Mouse (Mus musculus): ENCODE results near the gene Coq10a. TPM values are rescaled to one million over a fixed set of nuclear protein-coding genes. Genes with fewer than 3 reads are reported as not detected.

Gene Coq10a
- polyA plus RNA-seq, 1 experiment from 2014 or later = 4.6 TPM

- ATAC-seq (ENCODE audit: low read depth) = no peak
- Histone ChIP-seq H3K4me2 (ENCODE audit: low read depth, low read length) (peak overlapping the region; percentile 91), H3K27me3 (ENCODE audit: control insufficient read depth, insufficient read depth, low read depth, low read length) (no peaks in the 10 kb centered on the region), H3K4me1 (replicated peaks; ENCODE audit: control insufficient read depth, insufficient read depth, low read length) (peaks cover 26% of the 10 kb centered on the region), H3K4me3 (ENCODE audit: low read length) (peak overlapping the region; percentile 76), H3K9me3 (ENCODE audit: control insufficient read depth, low read length) (no peaks in the 10 kb centered on the region), H3K36me3 (ENCODE audit: control insufficient read depth, insufficient read depth, low read length) (no peaks in the 10 kb centered on the region), H3K9ac (ENCODE audit: low read length) (peak overlapping the region; percentile 83), H3K27ac (ENCODE audit: low read length) (peak overlapping the region; percentile 34; the same call in 1 of the 2 replicates)
- 13% methylated on average over 35 of the region's 35 CpGs for WGBS
These were observed 40.1 kb upstream of the Coq10a start for GRCm38 (mm10) chr10:128408591-128409535.

- no peak overlapping the region for H3K27ac ChIP-seq (ENCODE audit: low read length)
- no peaks in the 10 kb centered on the region for H3K9me3 ChIP-seq (ENCODE audit: control insufficient read depth, low read length)
- H3K4me3 ChIP-seq (ENCODE audit: low read length) = no peak overlapping the region
- no peak for ATAC-seq (ENCODE audit: low read depth)
- H3K9ac ChIP-seq (ENCODE audit: low read length) = no peak overlapping the region
- WGBS = 75% methylated on average over 7 of the region's 7 CpGs
- H3K4me1 ChIP-seq (replicated peaks; ENCODE audit: control insufficient read depth, insufficient read depth, low read length) = peaks cover 5% of the 10 kb centered on the region; the same call in 1 of the 2 replicates
- H3K27me3 ChIP-seq (ENCODE audit: control insufficient read depth, insufficient read depth, low read depth, low read length) = no peaks in the 10 kb centered on the region
- H3K36me3 ChIP-seq (ENCODE audit: control insufficient read depth, insufficient read depth, low read length) = no peaks in the 10 kb centered on the region
- no peak overlapping the region for H3K4me2 ChIP-seq (ENCODE audit: low read depth, low read length)
These were observed 35.1 kb upstream of the Coq10a start for GRCm38 (mm10) chr10:128403931-128404330.

- no peak overlapping the region for H3K27ac ChIP-seq (ENCODE audit: low read length)
- no peaks in the 10 kb centered on the region for H3K27me3 ChIP-seq (ENCODE audit: control insufficient read depth, insufficient read depth, low read depth, low read length)
- H3K4me1 ChIP-seq (replicated peaks; ENCODE audit: control insufficient read depth, insufficient read depth, low read length) = no peaks in the 10 kb centered on the region
- no peaks in the 10 kb centered on the region for H3K36me3 ChIP-seq (ENCODE audit: control insufficient read depth, insufficient read depth, low read length)
- H3K4me2 ChIP-seq (ENCODE audit: low read depth, low read length) = no peak overlapping the region
- no peak overlapping the region for H3K9ac ChIP-seq (ENCODE audit: low read length)
- no peaks in the 10 kb centered on the region for H3K9me3 ChIP-seq (ENCODE audit: control insufficient read depth, low read length)
- H3K4me3 ChIP-seq (ENCODE audit: low read length) = no peak overlapping the region
- ATAC-seq (ENCODE audit: low read depth) = no peak
- WGBS = 73% methylated on average over 9 of the region's 9 CpGs
These were observed 32.8 kb upstream of the Coq10a start for GRCm38 (mm10) chr10:128401638-128402037.

- no peaks in the 10 kb centered on the region for H3K27me3 ChIP-seq (ENCODE audit: control insufficient read depth, insufficient read depth, low read depth, low read length)
- no peaks in the 10 kb centered on the region for H3K4me1 ChIP-seq (replicated peaks; ENCODE audit: control insufficient read depth, insufficient read depth, low read length)
- no peak for ATAC-seq (ENCODE audit: low read depth)
- no peak within 1 kb of the TSS for H3K4me2 ChIP-seq (ENCODE audit: low read depth, low read length)
- H3K27ac ChIP-seq (ENCODE audit: low read length) = no peak within 1 kb of the TSS
- 33% methylated on average over 2 of the region's 2 CpGs for WGBS
- no peak within 1 kb of the TSS for H3K9ac ChIP-seq (ENCODE audit: low read length)
- no peak within 1 kb of the TSS for H3K4me3 ChIP-seq (ENCODE audit: low read length)
- H3K9me3 ChIP-seq (ENCODE audit: control insufficient read depth, low read length) = no peaks in the 10 kb centered on the region
- peaks cover under 1% of the 10 kb centered on the region; the same call in 1 of the 2 replicates for H3K36me3 ChIP-seq (ENCODE audit: control insufficient read depth, insufficient read depth, low read length)
These were observed 32.3 kb upstream of the Coq10a start, which contains the start of gene Slc39a5 for GRCm38 (mm10) chr10:128401056-128401455. Gene Slc39a5 (minus strand): TSS chr10:128401229.

- 25% methylated on average over 5 of the region's 5 CpGs for WGBS
- ATAC-seq (ENCODE audit: low read depth) = peak; percentile 22; the same call in 1 of the 2 replicates
- no peak overlapping the region for H3K4me2 ChIP-seq (ENCODE audit: low read depth, low read length)
- H3K27me3 ChIP-seq (ENCODE audit: control insufficient read depth, insufficient read depth, low read depth, low read length) = no peaks in the 10 kb centered on the region
- H3K4me3 ChIP-seq (ENCODE audit: low read length) = no peak overlapping the region
- H3K9me3 ChIP-seq (ENCODE audit: control insufficient read depth, low read length) = no peaks in the 10 kb centered on the region
- no peak overlapping the region for H3K27ac ChIP-seq (ENCODE audit: low read length)
- H3K4me1 ChIP-seq (replicated peaks; ENCODE audit: control insufficient read depth, insufficient read depth, low read length) = no peaks in the 10 kb centered on the region
- no peak overlapping the region for H3K9ac ChIP-seq (ENCODE audit: low read length)
- H3K36me3 ChIP-seq (ENCODE audit: control insufficient read depth, insufficient read depth, low read length) = peaks cover 2% of the 10 kb centered on the region; the same call in 1 of the 2 replicates
These were observed 31.5 kb upstream of the Coq10a start for GRCm38 (mm10) chr10:128400338-128400737.

GRCm38 (mm10) chr10:128397466-128397865 lies 28.7 kb upstream of the Coq10a start:
- H3K9ac ChIP-seq (ENCODE audit: low read length) = no peak overlapping the region
- peaks cover 2% of the 10 kb centered on the region; the same call in 1 of the 2 replicates for H3K36me3 ChIP-seq (ENCODE audit: control insufficient read depth, insufficient read depth, low read length)
- H3K4me2 ChIP-seq (ENCODE audit: low read depth, low read length) = no peak overlapping the region
- no peaks in the 10 kb centered on the region for H3K27me3 ChIP-seq (ENCODE audit: control insufficient read depth, insufficient read depth, low read depth, low read length)
- no peaks in the 10 kb centered on the region for H3K4me1 ChIP-seq (replicated peaks; ENCODE audit: control insufficient read depth, insufficient read depth, low read length)
- H3K27ac ChIP-seq (ENCODE audit: low read length) = no peak overlapping the region
- H3K4me3 ChIP-seq (ENCODE audit: low read length) = no peak overlapping the region
- ATAC-seq (ENCODE audit: low read depth) = no peak
- 61% methylated on average over 7 of the region's 7 CpGs for WGBS
- H3K9me3 ChIP-seq (ENCODE audit: control insufficient read depth, low read length) = no peaks in the 10 kb centered on the region

GRCm38 (mm10) chr10:128396716-128397264 lies 28.0 kb upstream of the Coq10a start:
- peaks cover 6% of the 10 kb centered on the region; the same call in 1 of the 2 replicates for H3K36me3 ChIP-seq (ENCODE audit: control insufficient read depth, insufficient read depth, low read length)

GRCm38 (mm10) chr10:128396017-128396673 lies 27.3 kb upstream of the Coq10a start:
- Histone ChIP-seq H3K9ac (ENCODE audit: low read length) (no peak overlapping the region), H3K4me1 (replicated peaks; ENCODE audit: control insufficient read depth, insufficient read depth, low read length) (no peaks in the 10 kb centered on the region), H3K27ac (ENCODE audit: low read length) (no peak overlapping the region), H3K9me3 (ENCODE audit: control insufficient read depth, low read length) (no peaks in the 10 kb centered on the region), H3K4me3 (ENCODE audit: low read length) (no peak overlapping the region), H3K4me2 (ENCODE audit: low read depth, low read length) (no peak overlapping the region), H3K36me3 (ENCODE audit: control insufficient read depth, insufficient read depth, low read length) (peaks cover 11% of the 10 kb centered on the region), H3K27me3 (ENCODE audit: control insufficient read depth, insufficient read depth, low read depth, low read length) (no peaks in the 10 kb centered on the region)
- no peak for ATAC-seq (ENCODE audit: low read depth)
- 53% methylated on average over 11 of the region's 11 CpGs for WGBS

More at GRCm38 (mm10) chr10:128396716-128397264, 28.0 kb upstream of the Coq10a start:
- Histone ChIP-seq H3K4me2 (ENCODE audit: low read depth, low read length) (no peak overlapping the region), H3K4me1 (replicated peaks; ENCODE audit: control insufficient read depth, insufficient read depth, low read length) (no peaks in the 10 kb centered on the region), H3K27me3 (ENCODE audit: control insufficient read depth, insufficient read depth, low read depth, low read length) (no peaks in the 10 kb centered on the region), H3K27ac (ENCODE audit: low read length) (no peak overlapping the region), H3K4me3 (ENCODE audit: low read length) (no peak overlapping the region), H3K9ac (ENCODE audit: low read length) (no peak overlapping the region), H3K9me3 (ENCODE audit: control insufficient read depth, low read length) (no peaks in the 10 kb centered on the region)
- 58% methylated on average over 10 of the region's 10 CpGs for WGBS
- no peak for ATAC-seq (ENCODE audit: low read depth)

GRCm38 (mm10) chr10:128391850-128392249 lies 23.1 kb upstream of the Coq10a start:
- H3K36me3 ChIP-seq (ENCODE audit: control insufficient read depth, insufficient read depth, low read length) = peaks cover 51% of the 10 kb centered on the region
- ATAC-seq (ENCODE audit: low read depth) = no peak
- no peaks in the 10 kb centered on the region for H3K9me3 ChIP-seq (ENCODE audit: control insufficient read depth, low read length)
- H3K27ac ChIP-seq (ENCODE audit: low read length) = no peak overlapping the region
- H3K9ac ChIP-seq (ENCODE audit: low read length) = no peak overlapping the region
- no peak overlapping the region for H3K4me2 ChIP-seq (ENCODE audit: low read depth, low read length)
- no peak overlapping the region for H3K4me3 ChIP-seq (ENCODE audit: low read length)
- WGBS = 65% methylated on average over 6 of the region's 6 CpGs
- no peaks in the 10 kb centered on the region for H3K4me1 ChIP-seq (replicated peaks; ENCODE audit: control insufficient read depth, insufficient read depth, low read length)
- no peaks in the 10 kb centered on the region for H3K27me3 ChIP-seq (ENCODE audit: control insufficient read depth, insufficient read depth, low read depth, low read length)
